Mouse (Mus musculus) thymus, adult 2 months (tissue): ENCODE results near the gene Cry2.

Experiments used
- CTCF ChIP-seq: fragments of 200-500 bp; IDR thresholded peaks from 2 replicates; pipeline ENCODE4 v1.5.1; 2012; ENCODE audit warnings: mild to moderate bottlenecking, control low read depth, low read length, moderate library complexity, borderline replicate concordance; ENCODE audit not compliant: control insufficient read depth, poor library complexity, insufficient read depth; ENCODE audit errors: extremely low read depth
- POLR2A ChIP-seq: fragments of 200-500 bp; IDR thresholded peaks from 2 replicates; pipeline ENCODE4 v1.6.1; 2012; ENCODE audit warnings: mild to moderate bottlenecking, low read length, control low read depth, moderate library complexity; ENCODE audit not compliant: control insufficient read depth, poor library complexity, insufficient read depth; ENCODE audit errors: extremely low read depth

- TF ChIP-seq POLR2A (peak; percentile 70; the same call in 1 of the 2 replicates), CTCF (peak; percentile 48; the same call in 1 of the 2 replicates)
Observed at GRCm38 (mm10) chr2:92375099-92375623, 58.7 kb downstream of the Cry2 start.
